Mouse (Mus musculus): ENCODE data around the gene Lasp1. TPM values are rescaled to one million over a fixed set of nuclear protein-coding genes. Genes with fewer than 3 reads are reported as not detected.

Gene Lasp1
- polyA plus RNA-seq, 1 experiment from 2014 or later: 88.6 TPM

GRCm38 (mm10) chr11:97885296-97885915, 86.6 kb downstream of the Lasp1 start:
- no peak overlapping the region for H3K27ac ChIP-seq (replicated peaks; ENCODE audit: low read depth, low read length)
- no peaks in the 10 kb centered on the region for H3K4me1 ChIP-seq (ENCODE audit: control insufficient read depth, insufficient read depth, low read length)
- DNase-seq (ENCODE audit: low spot score) (no peak), ATAC-seq (ENCODE audit: low read depth) (no peak)
- no peak overlapping the region for H3K9ac ChIP-seq (ENCODE audit: low read depth, low read length)
- WGBS: 91% methylated on average over 2 of the region's 2 CpGs
- H3K9me3 ChIP-seq (ENCODE audit: control insufficient read depth, low read length): no peaks in the 10 kb centered on the region
- H3K36me3 ChIP-seq (ENCODE audit: control insufficient read depth, insufficient read depth, low read length): no peaks in the 10 kb centered on the region
- H3K4me2 ChIP-seq (ENCODE audit: low read depth, low read length): no peak overlapping the region; the same call in 1 of the 2 replicates
- no peaks in the 10 kb centered on the region for H3K27me3 ChIP-seq (replicated peaks; ENCODE audit: control insufficient read depth, insufficient read depth, low read length)
- no peak overlapping the region for H3K4me3 ChIP-seq (ENCODE audit: low read depth, low read length)

Other genes with a start within 250 kb of the Lasp1 start
- gene Srcin1, start 222.8 kb upstream of the Lasp1 start, polyA plus RNA-seq (2014; fragmentation: Nextera tagmentation; extraction: Ambion mirVana): 0.76 and 1.6 TPM in 2 replicates
- 2.4 and 3.4 TPM in 2 replicates for gene Epop, start 169.3 kb upstream of the Lasp1 start, polyA plus RNA-seq (2014; fragmentation: Nextera tagmentation; extraction: Ambion mirVana)
- gene Mllt6, start 135.6 kb upstream of the Lasp1 start, polyA plus RNA-seq (2014; fragmentation: Nextera tagmentation; extraction: Ambion mirVana): 3.5 and 4.5 TPM in 2 replicates
- gene Cisd3, start 113.2 kb upstream of the Lasp1 start, polyA plus RNA-seq (2014; fragmentation: Nextera tagmentation; extraction: Ambion mirVana): 24.5 and 29.3 TPM in 2 replicates
- gene Pcgf2, start 98.5 kb upstream of the Lasp1 start, polyA plus RNA-seq (2014; fragmentation: Nextera tagmentation; extraction: Ambion mirVana): 12.7 and 13.2 TPM in 2 replicates
- gene Psmb3, start 95.6 kb upstream of the Lasp1 start, polyA plus RNA-seq (2014; fragmentation: Nextera tagmentation; extraction: Ambion mirVana): 474 and 478 TPM in 2 replicates
- 2.2 and 2.6 TPM in 2 replicates for gene Pip4k2b, start 54.3 kb upstream of the Lasp1 start, polyA plus RNA-seq (2014; fragmentation: Nextera tagmentation; extraction: Ambion mirVana)
- gene Cwc25, start 32.4 kb upstream of the Lasp1 start, polyA plus RNA-seq (2014; fragmentation: Nextera tagmentation; extraction: Ambion mirVana): 10.3 and 11.8 TPM in 2 replicates
- gene 1700001P01Rik, start 23.1 kb upstream of the Lasp1 start, polyA plus RNA-seq (2014; fragmentation: Nextera tagmentation; extraction: Ambion mirVana): not detected in 2 replicates
- gene Rpl23, start 16.6 kb upstream of the Lasp1 start, polyA plus RNA-seq (2014; fragmentation: Nextera tagmentation; extraction: Ambion mirVana): 712 and 810 TPM in 2 replicates
- gene B230217C12Rik, start 41.8 kb downstream of the Lasp1 start, polyA plus RNA-seq (2014; fragmentation: Nextera tagmentation; extraction: Ambion mirVana): 7.0 and 7.5 TPM in 2 replicates
- 0.43 and 0.97 TPM in 2 replicates for gene Fbxo47, start 85.2 kb downstream of the Lasp1 start, polyA plus RNA-seq (2014; fragmentation: Nextera tagmentation; extraction: Ambion mirVana)
- 1.6 and 2.0 TPM in 2 replicates for gene Plxdc1, start 187.4 kb downstream of the Lasp1 start, polyA plus RNA-seq (2014; fragmentation: Nextera tagmentation; extraction: Ambion mirVana)
- gene Arl5c, start 197.2 kb downstream of the Lasp1 start, polyA plus RNA-seq (2014; fragmentation: Nextera tagmentation; extraction: Ambion mirVana): 6.1 and 7.0 TPM in 2 replicates
- gene Cacnb1, start 224.0 kb downstream of the Lasp1 start, polyA plus RNA-seq (2014; fragmentation: Nextera tagmentation; extraction: Ambion mirVana): 25.1 and 30.4 TPM in 2 replicates
- 1,126 and 1,148 TPM in 2 replicates for gene Rpl19, start 227.7 kb downstream of the Lasp1 start, polyA plus RNA-seq (2014; fragmentation: Nextera tagmentation; extraction: Ambion mirVana)

All from embryonic facial prominence, embryonic 14.5 days (tissue).